Mouse (Mus musculus) myocyte (in vitro differentiated cells): Measurements from ENCODE around the gene Ddb1. TPM values are rescaled to one million over a fixed set of nuclear protein-coding genes. Genes with fewer than 3 reads are reported as not detected.

Experiments used
- H3K27me3 ChIP-seq: one replicate; pipeline ENCODE4 v1.6.1; 2011; ENCODE audit not compliant: control insufficient read depth, insufficient read depth, insufficient read length
- H3K36me3 ChIP-seq: one replicate; pipeline ENCODE4 v1.6.1; 2011; ENCODE audit not compliant: control insufficient read depth, insufficient read depth
- H3K4me2 ChIP-seq: one replicate; pipeline ENCODE4 v1.6.1; 2011; ENCODE audit warnings: low read depth, control low read depth
- H3K4me3 ChIP-seq: one replicate; pipeline ENCODE4 v1.5.1; 2011; ENCODE audit warnings: mild to moderate bottlenecking, control low read depth, moderate library complexity
- H3K79me2 ChIP-seq: one replicate; pipeline ENCODE4 v1.6.1; 2011; ENCODE audit not compliant: control insufficient read depth, insufficient read depth
- H3ac ChIP-seq: one replicate; pipeline ENCODE4 v1.6.1; 2011; ENCODE audit not compliant: control insufficient read depth, insufficient read length
- CEBPB ChIP-seq: IDR thresholded peaks from 2 replicates; pipeline ENCODE4 v1.6.1; 2011; ENCODE audit warnings: mild to moderate bottlenecking, moderate library complexity; ENCODE audit not compliant: poor library complexity, insufficient read depth, severe bottlenecking
- E2F4 ChIP-seq: IDR thresholded peaks from one replicate; pipeline ENCODE4 v1.6.1; 2011; ENCODE audit warnings: mild to moderate bottlenecking, control low read depth, moderate library complexity; ENCODE audit not compliant: insufficient read depth
- MAX ChIP-seq: IDR thresholded peaks from one replicate; pipeline ENCODE4 v1.6.1; 2011; ENCODE audit warnings: low read depth, mild to moderate bottlenecking, control low read depth
- MYOD1 ChIP-seq, 3 experiments: IDR thresholded peaks; one replicate each; pipeline ENCODE4 v1.6.1; 2011; ENCODE audit warnings: control low read depth in 2 of 3, low read depth in 2 of 3, mild to moderate bottlenecking in 2 of 3, moderate library complexity in 1 of 3; ENCODE audit not compliant: insufficient read length in 2 of 3, control insufficient read depth in 1 of 3
- MYOG ChIP-seq, 3 experiments: IDR thresholded peaks; one replicate each; pipeline ENCODE4 v1.6.1; 2011; ENCODE audit warnings: control low read depth in 2 of 3, low read depth in 2 of 3, mild to moderate bottlenecking in 2 of 3; ENCODE audit not compliant: insufficient read length in 2 of 3, control insufficient read depth in 1 of 3, insufficient read depth in 1 of 3
- POLR2A ChIP-seq: IDR thresholded peaks from one replicate; pipeline ENCODE4 v1.6.1; 2011; ENCODE audit warnings: low read depth, mild to moderate bottlenecking, control low read depth, moderate library complexity; ENCODE audit not compliant: insufficient read length
- POLR2AphosphoS2 ChIP-seq: IDR thresholded peaks from one replicate; pipeline ENCODE4 v1.6.1; 2011; ENCODE audit warnings: low read depth, control low read depth; ENCODE audit not compliant: insufficient read length
- REST ChIP-seq: IDR thresholded peaks from one replicate; pipeline ENCODE4 v1.6.1; 2011; ENCODE audit warnings: mild to moderate bottlenecking, control low read depth, moderate library complexity; ENCODE audit not compliant: insufficient read depth, insufficient read length
- SRF ChIP-seq: IDR thresholded peaks from one replicate; pipeline ENCODE4 v1.6.1; 2011; ENCODE audit warnings: low read depth; ENCODE audit not compliant: control insufficient read depth, insufficient read length
- TCF12 ChIP-seq: IDR thresholded peaks from one replicate; pipeline ENCODE4 v1.6.1; 2011; ENCODE audit warnings: mild to moderate bottlenecking, control low read depth; ENCODE audit not compliant: poor library complexity, insufficient read depth, severe bottlenecking
- TCF3 ChIP-seq: IDR thresholded peaks from one replicate; pipeline ENCODE4 v1.6.1; 2011; ENCODE audit warnings: low read depth, control low read depth; ENCODE audit not compliant: insufficient read length
- USF1 ChIP-seq: IDR thresholded peaks from one replicate; pipeline ENCODE4 v1.6.1; 2011; ENCODE audit warnings: low read depth, mild to moderate bottlenecking, control low read depth, moderate library complexity
- polyA plus RNA-seq: library from polyadenylated mRNA; unstranded; fragments of >200 nt; fragmentation: generic; extraction: Trizol; gene quantifications from one replicate; pipeline ENCODE4 v1.2.1, GENCODE M21; 2012; ENCODE audit warnings: missing spikeins

Gene Ddb1
- polyA plus RNA-seq, 1 experiment: 571 TPM

DNA sequence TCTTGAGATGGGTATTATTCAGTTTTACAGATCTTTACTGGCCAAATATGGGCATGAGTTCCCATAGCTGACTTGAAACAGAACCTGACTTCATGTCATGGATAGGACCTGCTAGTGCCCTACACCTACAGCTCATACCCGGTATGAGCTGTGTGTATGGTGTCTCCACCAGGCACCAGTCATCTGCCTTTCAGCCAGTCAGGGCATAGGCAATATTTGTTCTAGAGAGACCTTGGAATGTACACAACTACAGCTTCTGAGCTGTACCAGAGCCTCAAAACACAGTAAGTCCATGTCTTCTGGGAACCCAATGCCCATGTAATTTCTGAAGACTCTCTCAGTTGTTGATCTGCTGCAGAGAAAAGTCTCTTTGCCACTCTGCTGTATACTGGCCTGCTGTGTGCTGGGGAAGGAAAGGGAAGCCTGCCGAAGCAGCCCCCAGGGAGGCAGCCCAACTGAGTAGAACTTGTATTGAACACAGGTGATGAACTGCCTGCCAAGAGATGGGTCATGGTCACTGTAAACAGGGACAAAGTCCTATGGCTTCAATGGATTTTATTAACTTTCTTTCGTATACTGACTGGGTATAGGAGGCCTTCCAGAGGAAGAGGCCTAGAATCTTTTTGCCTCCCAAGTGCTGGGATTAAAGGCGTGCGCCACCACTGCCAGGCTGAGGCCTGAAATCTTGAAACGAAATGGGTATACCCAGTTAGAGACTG lies 13.3 kb upstream of the Ddb1 start:
- TF ChIP-seq E2F4 (no peak), POLR2AphosphoS2 (no peak)
- Histone ChIP-seq H3K4me2 (no peak overlapping the region), H3K79me2 (no peaks in the 10 kb centered on the region), H3K36me3 (no peaks in the 10 kb centered on the region), H3K27me3 (no peaks in the 10 kb centered on the region), H3ac (no peak overlapping the region), H3K4me3 (no peak overlapping the region)

GRCm38 (mm10) chr19:10598188-10598587 lies 6.9 kb upstream of the Ddb1 start:
- TF ChIP-seq POLR2A (no peak), POLR2AphosphoS2 (no peak), REST (no peak), E2F4 (no peak), TCF12 (no peak), TCF3 (no peak), MYOG (IDR thresholded peaks at IDR 0.05; ENCODE audit: control insufficient read depth in 1 of 3, insufficient read depth in 1 of 3, insufficient read length in 2 of 3, low read depth in 2 of 3) (no peak), CEBPB (no peak), USF1 (no peak), SRF (no peak), MYOD1 (IDR thresholded peaks at IDR 0.05; ENCODE audit: control insufficient read depth in 1 of 3, insufficient read length in 2 of 3, low read depth in 2 of 3) (no peak), MAX (no peak)

GRCm38 (mm10) chr19:10599648-10600047 lies 5.5 kb upstream of the Ddb1 start:
- H3K36me3 ChIP-seq: no peaks in the 10 kb centered on the region
- no peak overlapping the region for H3K4me3 ChIP-seq
- no peaks in the 10 kb centered on the region for H3K79me2 ChIP-seq
- no peaks in the 10 kb centered on the region for H3K27me3 ChIP-seq
- no peak overlapping the region for H3K4me2 ChIP-seq
- H3ac ChIP-seq: no peak overlapping the region
- TF ChIP-seq USF1 (no peak), TCF12 (no peak), E2F4 (no peak), TCF3 (no peak), POLR2A (no peak), POLR2AphosphoS2 (no peak), SRF (no peak), CEBPB (no peak), MAX (no peak), REST (no peak), MYOG (IDR thresholded peaks at IDR 0.05; ENCODE audit: control insufficient read depth in 1 of 3, insufficient read depth in 1 of 3, insufficient read length in 2 of 3, low read depth in 2 of 3) (no peak), MYOD1 (IDR thresholded peaks at IDR 0.05; ENCODE audit: control insufficient read depth in 1 of 3, insufficient read length in 2 of 3, low read depth in 2 of 3) (no peak)

More at GRCm38 (mm10) chr19:10598188-10598587, 6.9 kb upstream of the Ddb1 start:
- no peaks in the 10 kb centered on the region for H3K36me3 ChIP-seq
- no peak overlapping the region for H3K4me2 ChIP-seq
- H3K79me2 ChIP-seq: no peaks in the 10 kb centered on the region
- no peak overlapping the region for H3ac ChIP-seq
- no peak overlapping the region for H3K4me3 ChIP-seq
- H3K27me3 ChIP-seq: no peaks in the 10 kb centered on the region

GRCm38 (mm10) chr19:10602247-10602769 lies 2.8 kb upstream of the Ddb1 start:
- TF ChIP-seq TCF12 (no peak), CEBPB (peak; percentile 41; the same call in 1 of the 2 replicates)
- Histone ChIP-seq H3K27me3 (no peaks in the 10 kb centered on the region), H3K4me2 (peak overlapping the region; percentile 95), H3ac (no peak overlapping the region), H3K36me3 (no peaks in the 10 kb centered on the region), H3K79me2 (peaks cover 19% of the 10 kb centered on the region), H3K4me3 (peak overlapping the region; percentile 2)

- peak overlapping the region; percentile 2 for H3K4me3 ChIP-seq
- TF ChIP-seq POLR2AphosphoS2 (peak; percentile 35), SRF (no peak)
- peaks cover 24% of the 10 kb centered on the region for H3K79me2 ChIP-seq
- H3K4me2 ChIP-seq: peak overlapping the region; percentile 95
- H3ac ChIP-seq: no peak overlapping the region
- no peaks in the 10 kb centered on the region for H3K27me3 ChIP-seq
- H3K36me3 ChIP-seq: peaks cover under 1% of the 10 kb centered on the region
Observed at GRCm38 (mm10) chr19:10602787-10603186, 2.3 kb upstream of the Ddb1 start.
